Mouse (Mus musculus) intestine, embryonic 16.5 days (tissue): Measurements from ENCODE around the gene 1700012B09Rik. TPM values are rescaled to one million over a fixed set of nuclear protein-coding genes. Genes with fewer than 3 reads are reported as not detected.

ENCODE experiments used
- ATAC-seq: fragments of 200-750 bp; cut with Nextera tagmentation; 2 replicates; pipeline ENCODE4 v1.8.0; 2017; ENCODE audit warnings: moderate TSS enrichment, moderate library complexity
- H3K27ac ChIP-seq: fragments of 300-500 bp; sonication (generic); 2 replicates; pipeline ENCODE4 v1.5.1; 2014; ENCODE audit warnings: mild to moderate bottlenecking, low read length
- H3K27me3 ChIP-seq: fragments of 300-500 bp; sonication (generic); replicated peaks from 2 replicates; pipeline ENCODE4 v1.6.1; 2014; ENCODE audit warnings: low read length, control low read depth, mixed read lengths; ENCODE audit not compliant: control insufficient read depth, insufficient read depth
- H3K36me3 ChIP-seq: fragments of 300-500 bp; sonication (generic); 2 replicates; pipeline ENCODE4 v1.6.1; 2014; ENCODE audit warnings: low read length, control low read depth; ENCODE audit not compliant: control insufficient read depth, insufficient read depth
- H3K4me1 ChIP-seq: fragments of 300-500 bp; sonication (generic); 2 replicates; pipeline ENCODE4 v1.6.1; 2014; ENCODE audit warnings: low read length, control low read depth, mixed read lengths; ENCODE audit not compliant: control insufficient read depth, insufficient read depth
- H3K4me2 ChIP-seq: fragments of 300-500 bp; sonication (generic); 2 replicates; pipeline ENCODE4 v1.6.1; 2014; ENCODE audit warnings: low read depth, low read length, control low read depth
- H3K4me3 ChIP-seq: fragments of 300-500 bp; sonication (generic); 2 replicates; pipeline ENCODE4 v1.5.1; 2014; ENCODE audit warnings: mild to moderate bottlenecking, low read length
- H3K9ac ChIP-seq: fragments of 300-500 bp; sonication (generic); 2 replicates; pipeline ENCODE4 v1.6.1; 2014; ENCODE audit warnings: low read depth, low read length
- H3K9me3 ChIP-seq: fragments of 300-500 bp; sonication (generic); 2 replicates; pipeline ENCODE4 v1.6.1; 2016; ENCODE audit warnings: low read length, control low read depth; ENCODE audit not compliant: control insufficient read depth
- WGBS: fragments of 180-500 bp; shearing (Covaris S2); extraction: QIAGEN DNeasy Blood & Tissue Kit; methylation state at CpG from one replicate; pipeline ENCODE4 v1.1.7; 2014; 5-methylcytosine and 5-hydroxymethylcytosine counted together
- polyA plus RNA-seq: library from polyadenylated mRNA; unstranded; fragments of >200 nt; fragmentation: Nextera tagmentation; extraction: Ambion mirVana; gene quantifications from 2 replicates; pipeline ENCODE4 v1.2.1, GENCODE M21; 2015

1700012B09Rik gene
- polyA plus RNA-seq, 1 experiment from 2014 or later = not detected

- 48% methylated on average over 6 of the region's 6 CpGs for WGBS
These were observed 1.0 kb downstream of the 1700012B09Rik start for GRCm38 (mm10) chr9:14769811-14770210.

GRCm38 (mm10) chr9:14764765-14765164 lies 6.1 kb downstream of the 1700012B09Rik start:
- Histone ChIP-seq H3K4me2 (no peak overlapping the region), H3K4me1 (no peaks in the 10 kb centered on the region), H3K27me3 (0 out of 2 replicates have a peak, but pooled peaks cover 2% of the 10 kb centered on the region), H3K27ac (no peak overlapping the region), H3K9ac (no peak overlapping the region), H3K36me3 (no peaks in the 10 kb centered on the region), H3K4me3 (no peak overlapping the region), H3K9me3 (no peaks in the 10 kb centered on the region)
- no peak for ATAC-seq
- WGBS = 26% methylated on average over 7 of the region's 7 CpGs

More at GRCm38 (mm10) chr9:14769811-14770210, 1.0 kb downstream of the 1700012B09Rik start:
- Histone ChIP-seq H3K9me3 (no peaks in the 10 kb centered on the region), H3K4me1 (no peaks in the 10 kb centered on the region), H3K36me3 (no peaks in the 10 kb centered on the region), H3K9ac (no peak overlapping the region), H3K27ac (no peak overlapping the region), H3K4me3 (no peak overlapping the region), H3K4me2 (no peak overlapping the region), H3K27me3 (peaks cover 7% of the 10 kb centered on the region; the same call in 1 of the 2 replicates)
- no peak for ATAC-seq

GRCm38 (mm10) chr9:14759261-14759660 lies 11.6 kb downstream of the 1700012B09Rik start:
- Histone ChIP-seq H3K27ac (no peak overlapping the region), H3K4me3 (no peak overlapping the region), H3K4me1 (no peaks in the 10 kb centered on the region; the same call in 1 of the 2 replicates), H3K36me3 (no peaks in the 10 kb centered on the region), H3K9ac (no peak overlapping the region), H3K4me2 (no peak overlapping the region), H3K9me3 (no peaks in the 10 kb centered on the region), H3K27me3 (no peaks in the 10 kb centered on the region)
- no peak for ATAC-seq

- Histone ChIP-seq H3K9ac (no peak overlapping the region), H3K27me3 (no peaks in the 10 kb centered on the region), H3K36me3 (no peaks in the 10 kb centered on the region), H3K4me1 (peaks cover 2% of the 10 kb centered on the region), H3K4me3 (no peak overlapping the region), H3K27ac (no peak overlapping the region), H3K9me3 (no peaks in the 10 kb centered on the region), H3K4me2 (no peak overlapping the region)
- WGBS = 61% methylated on average over 7 of the region's 7 CpGs
- ATAC-seq = 0 out of 2 replicates have a peak, but pooled peaks have one; percentile 17
These were observed 12.2 kb downstream of the 1700012B09Rik start for GRCm38 (mm10) chr9:14758590-14758989.

- no peak overlapping the region for H3K4me2 ChIP-seq
These were observed 16.4 kb downstream of the 1700012B09Rik start for GRCm38 (mm10) chr9:14754469-14754868.

GRCm38 (mm10) chr9:14753947-14754346 lies 16.9 kb downstream of the 1700012B09Rik start:
- H3K9ac ChIP-seq = no peak overlapping the region
- H3K4me2 ChIP-seq = no peak overlapping the region
- H3K27ac ChIP-seq = 0 out of 2 replicates have a peak overlapping the region, but pooled peaks have one; percentile 4
- no peaks in the 10 kb centered on the region for H3K36me3 ChIP-seq
- no peaks in the 10 kb centered on the region for H3K9me3 ChIP-seq
- peak; percentile 55 for ATAC-seq
- H3K4me1 ChIP-seq = peaks cover 15% of the 10 kb centered on the region
- no peak overlapping the region for H3K4me3 ChIP-seq
- H3K27me3 ChIP-seq = no peaks in the 10 kb centered on the region

More at GRCm38 (mm10) chr9:14754469-14754868, 16.4 kb downstream of the 1700012B09Rik start:
- no peak for ATAC-seq
- Histone ChIP-seq H3K4me3 (no peak overlapping the region), H3K9me3 (no peaks in the 10 kb centered on the region), H3K27ac (no peak overlapping the region), H3K4me1 (peaks cover 15% of the 10 kb centered on the region), H3K9ac (no peak overlapping the region), H3K27me3 (no peaks in the 10 kb centered on the region), H3K36me3 (no peaks in the 10 kb centered on the region)
- WGBS = 74% methylated on average over 3 of the region's 3 CpGs

GRCm38 (mm10) chr9:14752001-14752522 lies 18.8 kb downstream of the 1700012B09Rik start, which contains the start of gene Fut4:
Fut4 (minus strand) TSS chr9:14752393.
- Histone ChIP-seq H3K27me3 (no peaks in the 10 kb centered on the region), H3K27ac (peak within 1 kb of the TSS; percentile 47; the same call in 1 of the 2 replicates), H3K36me3 (no peaks in the 10 kb centered on the region), H3K9ac (peak within 1 kb of the TSS; percentile 76), H3K4me1 (peaks cover 15% of the 10 kb centered on the region), H3K4me2 (peak within 1 kb of the TSS; percentile 97), H3K4me3 (peak within 1 kb of the TSS; percentile 64), H3K9me3 (no peaks in the 10 kb centered on the region)
- 1% methylated on average over 28 of the region's 28 CpGs for WGBS
- ATAC-seq = peak; percentile 86

GRCm38 (mm10) chr9:14751503-14752000 lies 19.3 kb downstream of the 1700012B09Rik start:
- under 1% methylated on average over 50 of the region's 50 CpGs for WGBS
- Histone ChIP-seq H3K4me2 (peak overlapping the region; percentile 97), H3K4me3 (peak overlapping the region; percentile 64), H3K27ac (0 out of 2 replicates have a peak overlapping the region, but pooled peaks have one; percentile 47), H3K9ac (peak overlapping the region; percentile 76), H3K4me1 (peaks cover 15% of the 10 kb centered on the region), H3K27me3 (no peaks in the 10 kb centered on the region), H3K36me3 (no peaks in the 10 kb centered on the region), H3K9me3 (no peaks in the 10 kb centered on the region)
- ATAC-seq = peak; percentile 73

- 59% methylated on average over 42 of the region's 42 CpGs for WGBS
- no peaks in the 10 kb centered on the region for H3K9me3 ChIP-seq
- H3K4me2 ChIP-seq = peak overlapping the region; percentile 97
- no peaks in the 10 kb centered on the region for H3K27me3 ChIP-seq
- H3K36me3 ChIP-seq = no peaks in the 10 kb centered on the region
- ATAC-seq = no peak; the same call in none of the 2 replicates
- no peak overlapping the region for H3K27ac ChIP-seq
- H3K4me1 ChIP-seq = peaks cover 18% of the 10 kb centered on the region
- peak overlapping the region; percentile 76 for H3K9ac ChIP-seq
- peak overlapping the region; percentile 64 for H3K4me3 ChIP-seq
These were observed 19.8 kb downstream of the 1700012B09Rik start for GRCm38 (mm10) chr9:14750901-14751502.
